Comparison of ENCODE assay signal across 25 mouse cellular contexts in the genomic region with DNA sequence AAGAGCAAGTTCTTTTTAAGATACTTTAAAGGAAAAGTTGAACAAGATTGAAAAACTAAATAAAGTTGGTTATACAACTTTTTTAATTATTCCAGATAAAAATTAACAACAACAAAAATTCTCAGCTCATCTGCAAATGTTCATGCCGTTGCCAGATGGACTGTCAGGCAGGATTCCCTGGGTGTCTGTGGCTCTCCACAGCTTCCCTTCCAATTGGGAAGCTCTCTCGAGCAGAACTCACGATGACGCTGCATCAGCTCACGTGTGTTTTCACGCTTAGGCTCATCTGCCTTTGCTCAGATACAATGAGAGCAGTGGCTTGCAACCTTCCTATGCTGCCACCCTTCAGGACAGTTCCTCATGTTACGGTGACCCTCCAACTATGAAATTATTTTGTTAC.
A peak's percentile ranks its signal among the peaks of the same experiment; 100 is the strongest.
DNase-seq lines count a peak whose midpoint lies in the region; ATAC-seq and TF ChIP-seq lines count a peak whose summit lies in the region.
"Had no signal": no experiment of that assay in that cellular context is flagged by ENCODE, and none has a peak within 500 bp of the region (broad histone marks: within the 10 kb centered on the region; RNA-seq: fewer than 3 reads in every experiment).

No protein-coding gene starts in this region.

- no peaks in the 10 kb centered on the region for H3K27me3 ChIP-seq in hindbrain, postnatal 0 days (ENCODE audit: insufficient read depth, low read length)
- no peaks in the 10 kb centered on the region for H3K27me3 ChIP-seq in hindbrain, embryonic 14.5 days (ENCODE audit: control insufficient read depth, insufficient read depth, low read length)
- H3K27me3 ChIP-seq in midbrain, embryonic 11.5 days (ENCODE audit: control insufficient read depth, insufficient read depth, low read length), result no peaks in the 10 kb centered on the region
- no peaks in the 10 kb centered on the region for H3K27me3 ChIP-seq in midbrain, embryonic 15.5 days (replicated peaks)
- H3K27me3 ChIP-seq: forebrain, embryonic 13.5 days; intestine, embryonic 15.5 days; kidney, embryonic 15.5 days; liver, embryonic 12.5 days; midbrain, embryonic 12.5 days; neural tube, embryonic 13.5 days; stomach, embryonic 15.5 days had no signal

- H3K9ac ChIP-seq in hindbrain, postnatal 0 days (replicated peaks; ENCODE audit: low read length), result no peak overlapping the region
- H3K9ac ChIP-seq in hindbrain, embryonic 14.5 days, result no peak overlapping the region
- H3K9ac ChIP-seq in midbrain, embryonic 11.5 days (ENCODE audit: low read length), result no peak overlapping the region
- no peak overlapping the region for H3K9ac ChIP-seq in midbrain, embryonic 15.5 days
- H3K9ac ChIP-seq: forebrain, embryonic 13.5 days; intestine, embryonic 15.5 days; kidney, embryonic 15.5 days; liver, embryonic 12.5 days; liver, postnatal 0 days; midbrain, embryonic 12.5 days; neural tube, embryonic 13.5 days; stomach, embryonic 15.5 days had no signal

- no peak overlapping the region for H3K4me3 ChIP-seq in hindbrain, postnatal 0 days (ENCODE audit: low read length)
- no peak overlapping the region for H3K4me3 ChIP-seq in hindbrain, embryonic 14.5 days (replicated peaks; ENCODE audit: low read length)
- H3K4me3 ChIP-seq in midbrain, embryonic 11.5 days (ENCODE audit: low read depth, low read length), result no peak overlapping the region
- no peak overlapping the region for H3K4me3 ChIP-seq in midbrain, embryonic 15.5 days
- H3K4me3 ChIP-seq: forebrain, embryonic 13.5 days; hindbrain, embryonic 10.5 days; intestine, embryonic 15.5 days; kidney, embryonic 15.5 days; liver, embryonic 12.5 days; midbrain, embryonic 12.5 days; neural tube, embryonic 13.5 days; stomach, embryonic 15.5 days had no signal

- H3K27ac ChIP-seq in hindbrain, postnatal 0 days, result no peak overlapping the region
- no peak overlapping the region for H3K27ac ChIP-seq in hindbrain, embryonic 14.5 days
- H3K27ac ChIP-seq in midbrain, embryonic 11.5 days (ENCODE audit: low read depth, low read length), result no peak overlapping the region
- no peak overlapping the region for H3K27ac ChIP-seq in midbrain, embryonic 15.5 days
- H3K27ac ChIP-seq: forebrain, embryonic 13.5 days; hindbrain, embryonic 10.5 days; intestine, embryonic 15.5 days; kidney, embryonic 15.5 days; liver, embryonic 12.5 days; midbrain, embryonic 12.5 days; neural tube, embryonic 13.5 days; stomach, embryonic 15.5 days had no signal

- no peak overlapping the region for H3K4me2 ChIP-seq in hindbrain, postnatal 0 days (ENCODE audit: low read depth, low read length)
- no peak overlapping the region for H3K4me2 ChIP-seq in hindbrain, embryonic 14.5 days (replicated peaks)
- H3K4me2 ChIP-seq in midbrain, embryonic 11.5 days, result no peak overlapping the region
- no peak overlapping the region for H3K4me2 ChIP-seq in midbrain, embryonic 15.5 days
- H3K4me2 ChIP-seq: forebrain, embryonic 13.5 days; intestine, embryonic 15.5 days; kidney, embryonic 15.5 days; liver, embryonic 12.5 days; midbrain, embryonic 12.5 days; neural tube, embryonic 13.5 days; stomach, embryonic 15.5 days had no signal

- peak; percentile 6 for DNase-seq in hindbrain, postnatal 0 days (ENCODE audit: low spot score)
- DNase-seq in hindbrain, embryonic 14.5 days (ENCODE audit: low spot score), result no peak
- peak; percentile 2 for DNase-seq in midbrain, embryonic 11.5 days (ENCODE audit: low spot score, missing footprints)
- DNase-seq in layer of hippocampus, postnatal 10 days (ENCODE audit: low spot score in 2 of 2), result peak; percentile 30 to 34
- DNase-seq in adrenal gland, adult 18-20 months (ENCODE audit: low spot score in 2 of 2), result no peak
- DNase-seq in embryo, embryonic 9.5 days (ENCODE audit: extremely low spot score), result no peak
- DNase-seq: adrenal gland, postnatal 10 days; cerebellum, adult 11 months; gastrocnemius, postnatal 14 days; heart, postnatal 14 days; kidney, postnatal 25 days; liver, postnatal 0 days; lung, postnatal 36 days; thymus, postnatal 14 days had no signal

- no peak for ATAC-seq in hindbrain, postnatal 0 days
- ATAC-seq in hindbrain, embryonic 14.5 days (ENCODE audit: low FRiP score), result no peak
- no peak for ATAC-seq in midbrain, embryonic 11.5 days (ENCODE audit: low FRiP score)
- no peak for ATAC-seq in midbrain, embryonic 15.5 days (replicated peaks)
- ATAC-seq: forebrain, embryonic 13.5 days; hindbrain, embryonic 16.5 days; intestine, embryonic 15.5 days; liver, embryonic 12.5 days; liver, postnatal 0 days had no signal

- no peak for TF ChIP-seq CTCF in hindbrain, postnatal 0 days (IDR thresholded peaks at IDR 0.05; ENCODE audit: low read depth)

- no peaks in the 10 kb centered on the region for H3K4me1 ChIP-seq in hindbrain, postnatal 0 days (ENCODE audit: insufficient read depth, low read length)
- no peaks in the 10 kb centered on the region; the same call in 1 of the 2 replicates for H3K4me1 ChIP-seq in hindbrain, embryonic 14.5 days (replicated peaks; ENCODE audit: control insufficient read depth, insufficient read depth, low read length)
- H3K4me1 ChIP-seq in midbrain, embryonic 11.5 days (ENCODE audit: control insufficient read depth, insufficient read depth, low read length), result no peaks in the 10 kb centered on the region
- H3K4me1 ChIP-seq in midbrain, embryonic 15.5 days, result no peaks in the 10 kb centered on the region
- H3K4me1 ChIP-seq: intestine, embryonic 15.5 days; kidney, embryonic 15.5 days; liver, embryonic 12.5 days; stomach, embryonic 15.5 days had no signal

- H3K9me3 ChIP-seq in hindbrain, postnatal 0 days (ENCODE audit: low read length), result no peaks in the 10 kb centered on the region
- H3K9me3 ChIP-seq in hindbrain, embryonic 14.5 days (ENCODE audit: control insufficient read depth, low read length), result no peaks in the 10 kb centered on the region
- no peaks in the 10 kb centered on the region for H3K9me3 ChIP-seq in midbrain, embryonic 11.5 days (ENCODE audit: control insufficient read depth, low read length)
- H3K9me3 ChIP-seq in midbrain, embryonic 15.5 days, result no peaks in the 10 kb centered on the region
- H3K9me3 ChIP-seq: forebrain, embryonic 13.5 days; G1E; hindbrain, embryonic 10.5 days; intestine, embryonic 15.5 days; kidney, embryonic 15.5 days; liver, embryonic 12.5 days; midbrain, embryonic 12.5 days; neural tube, embryonic 13.5 days; stomach, embryonic 15.5 days had no signal

- WGBS in hindbrain, postnatal 0 days, result 67% methylated on average over 7 of the region's 7 CpGs
- 86% methylated on average over 7 of the region's 7 CpGs for WGBS in hindbrain, embryonic 14.5 days
- 87% methylated on average over 7 of the region's 7 CpGs for WGBS in midbrain, embryonic 11.5 days
- WGBS in midbrain, embryonic 15.5 days, result 84% methylated on average over 7 of the region's 7 CpGs

- no peaks in the 10 kb centered on the region for H3K36me3 ChIP-seq in hindbrain, postnatal 0 days (ENCODE audit: insufficient read depth, low read length)
- H3K36me3 ChIP-seq in hindbrain, embryonic 14.5 days (replicated peaks; ENCODE audit: control insufficient read depth, insufficient read depth), result no peaks in the 10 kb centered on the region
- H3K36me3 ChIP-seq in midbrain, embryonic 11.5 days (ENCODE audit: control insufficient read depth, insufficient read depth, low read length), result no peaks in the 10 kb centered on the region
- no peaks in the 10 kb centered on the region for H3K36me3 ChIP-seq in midbrain, embryonic 15.5 days (replicated peaks)
- H3K36me3 ChIP-seq: G1E; hindbrain, embryonic 10.5 days; intestine, embryonic 15.5 days; kidney, embryonic 15.5 days; liver, embryonic 12.5 days; midbrain, embryonic 12.5 days; neural tube, embryonic 13.5 days; stomach, embryonic 15.5 days had no signal

Comparison
In these comparisons a context has a peak if more than half of its experiments do, and no peak if none do; other contexts are left out.
1. DNase-seq: peak in hindbrain, postnatal 0 days (single experiment), midbrain, embryonic 11.5 days (single experiment) and layer of hippocampus, postnatal 10 days (2 of 2); none in hindbrain, embryonic 14.5 days (single experiment), adrenal gland, adult 18-20 months (0 of 2) and embryo, embryonic 9.5 days (single experiment).